Comparison of ENCODE assay signal across 26 mouse cellular contexts in genomic region chr5:75539098-75539497, GRCm38 (mm10). TPM values are rescaled to one million over a fixed set of nuclear protein-coding genes. Genes with fewer than 3 reads are reported as not detected.
A peak's percentile ranks its signal among the peaks of the same experiment; 100 is the strongest.
DNase-seq lines count a peak whose midpoint lies in the region; ATAC-seq and TF ChIP-seq lines count a peak whose summit lies in the region.
"Had no signal": no experiment of that assay in that cellular context is flagged by ENCODE, and none has a peak within 500 bp of the region (broad histone marks: within the 10 kb centered on the region; RNA-seq: fewer than 3 reads in every experiment).

No protein-coding gene starts in this region.

- no peaks in the 10 kb centered on the region for H3K27me3 ChIP-seq in heart, embryonic 10.5 days (ENCODE audit: insufficient read depth, poor library complexity, severe bottlenecking)
- H3K27me3 ChIP-seq in heart, embryonic 16.5 days (ENCODE audit: control insufficient read depth, insufficient read depth, low read length): no peaks in the 10 kb centered on the region
- no peaks in the 10 kb centered on the region for H3K27me3 ChIP-seq in heart, adult 2 months (ENCODE audit: control insufficient read depth, insufficient read depth, low read length)
- H3K27me3 ChIP-seq: forebrain, embryonic 15.5 days; hindbrain, embryonic 13.5 days; limb, embryonic 12.5 days; liver, embryonic 13.5 days; neural tube, embryonic 13.5 days had no signal

- no peak for TF ChIP-seq CTCF in heart, adult 2 months (IDR thresholded peaks at IDR 0.05)

- intact Hi-C loops in heart, adult 2 months (cut with DNase I): no loop called here

- no peak for ATAC-seq in heart, embryonic 16.5 days (replicated peaks; ENCODE audit: extremely low read depth, insufficient read depth, low FRiP score)
- ATAC-seq in megakaryocyte progenitor cell, adult 5-6 weeks (replicated peaks; ENCODE audit: poor library complexity): no peak
- ATAC-seq: forebrain, embryonic 15.5 days; midbrain, embryonic 16.5 days had no signal

- no peak overlapping the region for H3K9ac ChIP-seq in heart, embryonic 16.5 days (ENCODE audit: low read length)
- H3K9ac ChIP-seq in heart, adult 2 months (ENCODE audit: low read depth, low read length): no peak overlapping the region
- H3K9ac ChIP-seq: forebrain, embryonic 15.5 days; hindbrain, embryonic 13.5 days; limb, embryonic 12.5 days; liver, embryonic 13.5 days; neural tube, embryonic 13.5 days had no signal

- H3K9me3 ChIP-seq in heart, embryonic 10.5 days: no peaks in the 10 kb centered on the region
- no peaks in the 10 kb centered on the region for H3K9me3 ChIP-seq in heart, embryonic 16.5 days (replicated peaks; ENCODE audit: control insufficient read depth, low read length)
- H3K9me3 ChIP-seq: embryonic facial prominence, embryonic 10.5 days; forebrain, embryonic 15.5 days; hindbrain, embryonic 13.5 days; limb, embryonic 12.5 days; liver, embryonic 13.5 days; neural tube, embryonic 13.5 days had no signal

- H3K36me3 ChIP-seq in heart, embryonic 10.5 days: no peaks in the 10 kb centered on the region
- H3K36me3 ChIP-seq in heart, embryonic 16.5 days (ENCODE audit: control insufficient read depth, insufficient read depth): no peaks in the 10 kb centered on the region
- no peaks in the 10 kb centered on the region for H3K36me3 ChIP-seq in heart, adult 2 months (ENCODE audit: control insufficient read depth, insufficient read depth, low read length)
- H3K36me3 ChIP-seq: embryonic facial prominence, embryonic 10.5 days; forebrain, embryonic 15.5 days; hindbrain, embryonic 13.5 days; limb, embryonic 12.5 days; liver, embryonic 13.5 days; neural tube, embryonic 13.5 days had no signal

- no peak for DNase-seq in heart, embryonic 10.5 days (ENCODE audit: low spot score)
- DNase-seq in heart, adult 11 months: no peak
- no peak for DNase-seq in heart, adult 2 months
- DNase-seq in urinary bladder, postnatal 14 days (ENCODE audit: low spot score): peak; percentile 26
- no peak for DNase-seq in urinary bladder, adult 2 months (ENCODE audit: low spot score)
- no peak for DNase-seq in urinary bladder, postnatal 10 days (ENCODE audit: low spot score)
- DNase-seq: adrenal gland, postnatal 36 days; cerebellum, postnatal 10 days; gastrocnemius, postnatal 14 days; liver, embryonic 13.5 days; lung, adult 2 months; lung, postnatal 36 days; retina, postnatal 1 day; right cerebral cortex, postnatal 25 days; spleen, adult 18-20 months; thymus, adult 18-20 months; thymus, postnatal 4 days had no signal

- H3K79me2 ChIP-seq in heart, adult 2 months (replicated peaks; ENCODE audit: control insufficient read depth, insufficient read depth, low read length): no peaks in the 10 kb centered on the region

- WGBS in heart, embryonic 10.5 days: 20% methylated on average over 6 of the region's 6 CpGs
- WGBS in heart, embryonic 16.5 days: 13% methylated on average over 6 of the region's 6 CpGs
- WGBS in heart, adult 2 months: 19% methylated on average over 6 of the region's 6 CpGs

- no peak overlapping the region for H3K4me3 ChIP-seq in heart, embryonic 10.5 days
- H3K4me3 ChIP-seq in heart, embryonic 16.5 days (ENCODE audit: low read length): no peak overlapping the region
- H3K4me3 ChIP-seq in heart, adult 2 months: no peak overlapping the region
- H3K4me3 ChIP-seq: embryonic facial prominence, embryonic 10.5 days; forebrain, embryonic 15.5 days; hindbrain, embryonic 13.5 days; limb, embryonic 12.5 days; liver, embryonic 13.5 days; myocyte; neural tube, embryonic 13.5 days had no signal

- no peak for TF ChIP-seq EP300 in heart, adult 2 months (IDR thresholded peaks at IDR 0.05; ENCODE audit: insufficient read depth, low read depth, low read length)

- H3K4me2 ChIP-seq in heart, embryonic 16.5 days (ENCODE audit: low read depth, low read length): peak overlapping the region; percentile 46
- H3K4me2 ChIP-seq: forebrain, embryonic 15.5 days; hindbrain, embryonic 13.5 days; limb, embryonic 12.5 days; liver, embryonic 13.5 days; neural tube, embryonic 13.5 days had no signal

- no peak for TF ChIP-seq POLR2A in heart, adult 2 months (IDR thresholded peaks at IDR 0.05; ENCODE audit: insufficient read depth, low read depth, low read length)

- peak overlapping the region; percentile 60; the same call in 1 of the 2 replicates for H3K27ac ChIP-seq in heart, embryonic 10.5 days
- peak overlapping the region; percentile 43; the same call in 1 of the 2 replicates for H3K27ac ChIP-seq in heart, embryonic 16.5 days (ENCODE audit: low read length)
- H3K27ac ChIP-seq in heart, adult 2 months: no peak overlapping the region
- H3K27ac ChIP-seq: forebrain, embryonic 15.5 days; hindbrain, embryonic 13.5 days; limb, embryonic 12.5 days; liver, embryonic 13.5 days; neural tube, embryonic 13.5 days had no signal

- peaks cover 21% of the 10 kb centered on the region for H3K4me1 ChIP-seq in heart, embryonic 10.5 days
- peaks cover 6% of the 10 kb centered on the region for H3K4me1 ChIP-seq in heart, embryonic 16.5 days (ENCODE audit: control insufficient read depth, insufficient read depth, low read length)
- no peaks in the 10 kb centered on the region for H3K4me1 ChIP-seq in heart, adult 2 months (ENCODE audit: control insufficient read depth, insufficient read depth, low read length)
- H3K4me1 ChIP-seq: forebrain, embryonic 15.5 days; limb, embryonic 12.5 days had no signal

RNA-seq across cellular contexts. Expression of gene Kit, which starts 35.6 kb away (rescaled TPM):
- polyA plus RNA-seq in heart, embryonic 10.5 days (2016; fragmentation: Nextera tagmentation; extraction: Ambion mirVana): 11.6 and 12.2 TPM in 2 replicates
- polyA plus RNA-seq in heart, embryonic 16.5 days (2015; fragmentation: Nextera tagmentation; extraction: Ambion mirVana): 13.0 TPM in 2 replicates
- total RNA-seq in heart, adult 2 months (2021): 1 to 10 TPM; 2.2 to 2.8 TPM
- 5.4 and 7.0 TPM in 2 replicates for polyA plus RNA-seq in heart, adult 2 months (2012; rRNA removed)
- 13.1 and 16.5 TPM in 2 replicates for polyA plus RNA-seq in urinary bladder, adult 2 months (2012; rRNA removed)
- 170 and 204 TPM in 2 replicates for total RNA-seq in megakaryocyte progenitor cell, adult 5-6 weeks (2015)
- 88.1 and 106 TPM in 2 replicates for total RNA-seq in megakaryocyte progenitor cell, adult 5-6 weeks (2017)
- polyA plus RNA-seq: myocyte had no signal
